Comparison of ENCODE assay signal across 20 mouse cellular contexts in the genomic region with DNA sequence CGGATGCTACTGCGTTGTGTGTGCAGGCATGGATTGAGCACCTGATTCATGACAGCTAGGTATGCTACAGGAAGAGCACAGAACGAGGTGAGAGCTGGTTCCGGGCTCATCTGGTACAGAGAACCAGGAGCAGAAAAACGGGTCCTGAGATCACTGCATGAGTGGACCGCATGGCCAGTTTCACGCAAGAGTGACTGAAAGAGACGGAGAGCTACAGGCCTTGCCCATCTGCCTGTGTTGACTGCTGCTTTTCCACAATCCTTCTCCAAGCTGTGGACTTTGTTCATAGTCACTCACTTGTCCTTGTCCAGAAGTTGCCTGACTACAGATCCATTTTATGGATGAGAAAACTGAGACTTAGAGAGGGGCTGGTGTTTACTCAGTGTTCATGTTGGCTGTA.
DNase-seq lines count a peak whose midpoint lies in the region; ATAC-seq lines count a peak whose summit lies in the region.
"Had no signal": no experiment of that assay in that cellular context is flagged by ENCODE, and none has a peak within 500 bp of the region (broad histone marks: within the 10 kb centered on the region; RNA-seq: fewer than 3 reads in every experiment).

No protein-coding gene starts in this region.

- H3K4me1 ChIP-seq in heart, embryonic 14.5 days (ENCODE audit: control insufficient read depth in 2 of 2, insufficient read depth in 2 of 2, low read length in 2 of 2) = peaks cover 19 to 47% of the 10 kb centered on the region in 2 experiments
- peaks cover 29% of the 10 kb centered on the region for H3K4me1 ChIP-seq in intestine, embryonic 15.5 days (replicated peaks)
- peaks cover 26% of the 10 kb centered on the region for H3K4me1 ChIP-seq in intestine, embryonic 16.5 days (ENCODE audit: control insufficient read depth, insufficient read depth, low read length)
- H3K4me1 ChIP-seq in lung, embryonic 16.5 days (replicated peaks; ENCODE audit: control insufficient read depth, insufficient read depth, low read length) = peaks cover 46% of the 10 kb centered on the region
- peaks cover 37% of the 10 kb centered on the region for H3K4me1 ChIP-seq in forebrain, embryonic 10.5 days

- H3K9ac ChIP-seq in heart, embryonic 14.5 days (ENCODE audit: low read length) = peak overlapping the region; percentile 16; the same call in 1 of the 2 replicates
- H3K9ac ChIP-seq in intestine, embryonic 15.5 days = no peak overlapping the region
- H3K9ac ChIP-seq in intestine, embryonic 16.5 days (ENCODE audit: low read depth, low read length) = no peak overlapping the region
- no peak overlapping the region for H3K9ac ChIP-seq in lung, embryonic 16.5 days (ENCODE audit: low read length)
- H3K9ac ChIP-seq: limb, embryonic 12.5 days; liver, postnatal 0 days had no signal

- no peaks in the 10 kb centered on the region for H3K9me3 ChIP-seq in heart, embryonic 14.5 days (ENCODE audit: control insufficient read depth, low read length)
- no peaks in the 10 kb centered on the region for H3K9me3 ChIP-seq in intestine, embryonic 15.5 days
- H3K9me3 ChIP-seq in intestine, embryonic 16.5 days (ENCODE audit: control insufficient read depth, low read length) = no peaks in the 10 kb centered on the region
- no peaks in the 10 kb centered on the region for H3K9me3 ChIP-seq in lung, embryonic 16.5 days (ENCODE audit: control insufficient read depth, low read length)
- no peaks in the 10 kb centered on the region for H3K9me3 ChIP-seq in forebrain, embryonic 10.5 days
- H3K9me3 ChIP-seq: hindbrain, embryonic 13.5 days; limb, embryonic 12.5 days had no signal

- peak overlapping the region; percentile 25; the same call in 1 of the 2 replicates for H3K4me2 ChIP-seq in heart, embryonic 14.5 days (ENCODE audit: low read length)
- H3K4me2 ChIP-seq in intestine, embryonic 15.5 days (replicated peaks) = no peak overlapping the region
- no peak overlapping the region for H3K4me2 ChIP-seq in intestine, embryonic 16.5 days (ENCODE audit: low read depth, low read length)
- no peak overlapping the region for H3K4me2 ChIP-seq in lung, embryonic 16.5 days (ENCODE audit: low read depth, low read length)
- H3K4me2 ChIP-seq: limb, embryonic 12.5 days; liver, embryonic 11.5 days had no signal

- peak overlapping the region in 1 of 2 experiments; percentile 66; a peak in 2 of 4 replicates for H3K27ac ChIP-seq in heart, embryonic 14.5 days (replicated peaks in 1 of 2; ENCODE audit: control insufficient read depth in 1 of 2, insufficient read depth in 1 of 2, low read depth in 2 of 2, low read length in 2 of 2)
- H3K27ac ChIP-seq in intestine, embryonic 15.5 days = 0 out of 2 replicates have a peak overlapping the region, but pooled peaks have one; percentile 18
- no peak overlapping the region for H3K27ac ChIP-seq in intestine, embryonic 16.5 days (ENCODE audit: low read length)
- peak overlapping the region; percentile 76 for H3K27ac ChIP-seq in lung, embryonic 16.5 days (ENCODE audit: low read length)
- H3K27ac ChIP-seq in forebrain, embryonic 10.5 days = no peak overlapping the region
- H3K27ac ChIP-seq: limb, embryonic 12.5 days had no signal

- ATAC-seq in heart, embryonic 14.5 days (ENCODE audit: insufficient number of reproducible peaks, insufficient read depth, low FRiP score, low read depth) = no peak
- ATAC-seq in intestine, embryonic 15.5 days = no peak
- no peak for ATAC-seq in intestine, embryonic 16.5 days
- no peak for ATAC-seq in lung, embryonic 16.5 days (ENCODE audit: low read depth)
- ATAC-seq: inflammation-experienced regulatory T-cells, adult 6 months; liver, postnatal 0 days had no signal

- no peaks in the 10 kb centered on the region for H3K36me3 ChIP-seq in heart, embryonic 14.5 days (ENCODE audit: control insufficient read depth, insufficient read depth, low read length)
- no peaks in the 10 kb centered on the region for H3K36me3 ChIP-seq in intestine, embryonic 15.5 days
- no peaks in the 10 kb centered on the region for H3K36me3 ChIP-seq in intestine, embryonic 16.5 days (ENCODE audit: control insufficient read depth, insufficient read depth, low read length)
- H3K36me3 ChIP-seq in lung, embryonic 16.5 days (ENCODE audit: control insufficient read depth, insufficient read depth, low read length) = no peaks in the 10 kb centered on the region
- no peaks in the 10 kb centered on the region for H3K36me3 ChIP-seq in forebrain, embryonic 10.5 days (replicated peaks)
- H3K36me3 ChIP-seq: G1E; hindbrain, embryonic 13.5 days; limb, embryonic 12.5 days had no signal

- H3K4me3 ChIP-seq in heart, embryonic 14.5 days (ENCODE audit: control insufficient read depth in 1 of 2, insufficient read depth in 1 of 2, low read depth in 1 of 2, low read length in 2 of 2) = no peak overlapping the region
- no peak overlapping the region for H3K4me3 ChIP-seq in intestine, embryonic 15.5 days (replicated peaks)
- H3K4me3 ChIP-seq in intestine, embryonic 16.5 days (ENCODE audit: low read length) = no peak overlapping the region
- H3K4me3 ChIP-seq in lung, embryonic 16.5 days (ENCODE audit: low read length) = no peak overlapping the region
- H3K4me3 ChIP-seq in forebrain, embryonic 10.5 days = no peak overlapping the region
- H3K4me3 ChIP-seq: gastrocnemius, adult 2 months; hindbrain, embryonic 13.5 days; limb, embryonic 12.5 days had no signal

- 91% methylated on average over 8 of the region's 8 CpGs for WGBS in heart, embryonic 14.5 days
- 89% methylated on average over 8 of the region's 8 CpGs for WGBS in intestine, embryonic 15.5 days
- WGBS in intestine, embryonic 16.5 days = 93% methylated on average over 8 of the region's 8 CpGs
- WGBS in lung, embryonic 16.5 days = 93% methylated on average over 8 of the region's 8 CpGs
- WGBS in forebrain, embryonic 10.5 days = 93% methylated on average over 8 of the region's 8 CpGs

- no peak for DNase-seq in heart, postnatal 4 days
- no peak for DNase-seq in lung, postnatal 36 days
- no peak for DNase-seq in forebrain, embryonic 10.5 days (ENCODE audit: extremely low spot score, low spot score)
- DNase-seq: B cell, adult 2 months; cerebellum, adult 9-10 months; gastrocnemius, adult 2 months; liver, postnatal 0 days; midbrain, embryonic 14.5 days; thymus, adult 18-20 months; thymus, postnatal 36 days had no signal

- no peaks in the 10 kb centered on the region for H3K27me3 ChIP-seq in heart, embryonic 14.5 days (ENCODE audit: control insufficient read depth, insufficient read depth, low read length)
- H3K27me3 ChIP-seq in intestine, embryonic 15.5 days (replicated peaks) = no peaks in the 10 kb centered on the region
- H3K27me3 ChIP-seq in intestine, embryonic 16.5 days (replicated peaks; ENCODE audit: control insufficient read depth, insufficient read depth, low read length) = no peaks in the 10 kb centered on the region
- no peaks in the 10 kb centered on the region for H3K27me3 ChIP-seq in lung, embryonic 16.5 days (ENCODE audit: control insufficient read depth, insufficient read depth, low read depth, low read length)
- H3K27me3 ChIP-seq in forebrain, embryonic 10.5 days (ENCODE audit: poor library complexity, severe bottlenecking) = no peaks in the 10 kb centered on the region
- H3K27me3 ChIP-seq: hindbrain, embryonic 13.5 days; limb, embryonic 12.5 days; Patski had no signal

Comparison
In these comparisons a context has a peak if more than half of its experiments do, and no peak if none do; other contexts are left out.
1. H3K27ac ChIP-seq: peak in intestine, embryonic 15.5 days (single experiment) and lung, embryonic 16.5 days (single experiment); none in intestine, embryonic 16.5 days (single experiment) and forebrain, embryonic 10.5 days (single experiment).